Mouse (Mus musculus): ENCODE measurements at regions not wholly inside any gene's neighbourhood (a gene's known extent, or its start where the extent isn't known, plus 50 kb on each side); places are given as distances from the start of the nearest gene placed in this dataset.

GRCm38 (mm10) chr15:87102211-87102610 lies 441.9 kb upstream of the Fam19a5 start:
- TF ChIP-seq POLR2A (IDR thresholded peaks at IDR 0.05; ENCODE audit: low read depth, low read length) (no peak), CTCF (IDR thresholded peaks at IDR 0.05; ENCODE audit: borderline replicate concordance, insufficient read depth, low read length) (no peak)
- H3K4me1 ChIP-seq (ENCODE audit: control insufficient read depth, insufficient read depth, low read length), result no peaks in the 10 kb centered on the region
- H3K27ac ChIP-seq (ENCODE audit: insufficient read depth, low read length), result no peak overlapping the region

GRCm38 (mm10) chr15:87105951-87106350 lies 438.1 kb upstream of the Fam19a5 start:
- Histone ChIP-seq H3K4me1 (ENCODE audit: control insufficient read depth, insufficient read depth, low read length) (no peaks in the 10 kb centered on the region), H3K27ac (ENCODE audit: insufficient read depth, low read length) (no peak overlapping the region), H3K4me3 (ENCODE audit: insufficient read depth, low read length) (no peak overlapping the region)
- no peak for TF ChIP-seq POLR2A (IDR thresholded peaks at IDR 0.05; ENCODE audit: low read depth, low read length)
- TF ChIP-seq CTCF (IDR thresholded peaks at IDR 0.05; ENCODE audit: borderline replicate concordance, insufficient read depth, low read length), result no peak

More at GRCm38 (mm10) chr15:87102211-87102610, 441.9 kb upstream of the Fam19a5 start:
- no peak overlapping the region for H3K4me3 ChIP-seq (ENCODE audit: insufficient read depth, low read length)

- TF ChIP-seq POLR2A (IDR thresholded peaks at IDR 0.05; ENCODE audit: low read depth, low read length) (no peak), CTCF (IDR thresholded peaks at IDR 0.05; ENCODE audit: borderline replicate concordance, insufficient read depth, low read length) (no peak)
- H3K4me3 ChIP-seq (ENCODE audit: insufficient read depth, low read length), result no peak overlapping the region
- H3K4me1 ChIP-seq (ENCODE audit: control insufficient read depth, insufficient read depth, low read length), result no peaks in the 10 kb centered on the region
- H3K27ac ChIP-seq (ENCODE audit: insufficient read depth, low read length), result no peak overlapping the region
Observed at GRCm38 (mm10) chr15:87107701-87108100, 436.4 kb upstream of the Fam19a5 start.

DNA sequence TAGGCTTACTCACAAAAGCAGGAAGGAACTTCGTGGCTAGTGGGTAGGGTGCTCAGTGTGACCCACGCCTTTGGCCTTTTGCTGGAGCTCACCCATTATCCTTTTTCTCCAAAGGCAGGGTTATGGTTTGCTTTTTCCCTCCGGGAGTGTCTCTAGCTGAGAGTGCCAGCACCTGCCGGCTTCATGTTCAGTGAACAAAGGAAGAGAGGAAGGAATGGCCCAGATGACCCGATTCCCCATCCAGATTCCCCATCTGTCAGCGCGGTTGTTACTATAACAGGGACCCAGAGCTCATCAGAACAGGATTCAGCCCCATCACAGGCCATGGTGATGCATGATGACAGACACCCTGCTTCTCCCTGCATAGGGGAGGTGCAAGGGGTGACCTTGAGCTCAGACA lies 435.7 kb upstream of the Fam19a5 start:
- no peaks in the 10 kb centered on the region for H3K4me1 ChIP-seq (ENCODE audit: control insufficient read depth, insufficient read depth, low read length)
- no peak overlapping the region for H3K4me3 ChIP-seq (ENCODE audit: insufficient read depth, low read length)
- no peak overlapping the region for H3K27ac ChIP-seq (ENCODE audit: insufficient read depth, low read length)
- TF ChIP-seq CTCF (IDR thresholded peaks at IDR 0.05; ENCODE audit: borderline replicate concordance, insufficient read depth, low read length) (no peak), POLR2A (IDR thresholded peaks at IDR 0.05; ENCODE audit: low read depth, low read length) (no peak)

DNA sequence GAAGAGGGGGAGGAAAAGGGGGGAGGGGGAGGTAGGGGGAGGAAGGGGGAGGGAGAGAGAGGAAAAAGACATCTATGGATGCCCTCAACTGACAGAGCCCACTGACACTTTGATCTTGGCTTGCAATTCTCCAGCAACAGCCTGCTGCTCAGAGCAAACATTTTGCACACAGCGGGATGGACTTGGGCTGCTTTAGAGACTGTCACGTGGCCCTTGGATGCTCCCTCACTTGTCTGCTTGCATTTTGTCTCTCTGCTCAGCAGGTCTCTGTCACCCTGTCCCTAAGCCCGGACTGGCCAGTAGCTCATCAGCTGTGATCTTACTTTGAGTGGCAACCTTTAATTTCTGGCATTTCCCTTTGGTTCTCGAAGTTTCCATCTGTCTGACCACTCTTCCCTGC lies 421.4 kb upstream of the Fam19a5 start:
- no peaks in the 10 kb centered on the region for H3K4me1 ChIP-seq (ENCODE audit: control insufficient read depth, insufficient read depth, low read length)
- TF ChIP-seq POLR2A (IDR thresholded peaks at IDR 0.05; ENCODE audit: low read depth, low read length) (no peak), CTCF (IDR thresholded peaks at IDR 0.05; ENCODE audit: borderline replicate concordance, insufficient read depth, low read length) (no peak)

DNA sequence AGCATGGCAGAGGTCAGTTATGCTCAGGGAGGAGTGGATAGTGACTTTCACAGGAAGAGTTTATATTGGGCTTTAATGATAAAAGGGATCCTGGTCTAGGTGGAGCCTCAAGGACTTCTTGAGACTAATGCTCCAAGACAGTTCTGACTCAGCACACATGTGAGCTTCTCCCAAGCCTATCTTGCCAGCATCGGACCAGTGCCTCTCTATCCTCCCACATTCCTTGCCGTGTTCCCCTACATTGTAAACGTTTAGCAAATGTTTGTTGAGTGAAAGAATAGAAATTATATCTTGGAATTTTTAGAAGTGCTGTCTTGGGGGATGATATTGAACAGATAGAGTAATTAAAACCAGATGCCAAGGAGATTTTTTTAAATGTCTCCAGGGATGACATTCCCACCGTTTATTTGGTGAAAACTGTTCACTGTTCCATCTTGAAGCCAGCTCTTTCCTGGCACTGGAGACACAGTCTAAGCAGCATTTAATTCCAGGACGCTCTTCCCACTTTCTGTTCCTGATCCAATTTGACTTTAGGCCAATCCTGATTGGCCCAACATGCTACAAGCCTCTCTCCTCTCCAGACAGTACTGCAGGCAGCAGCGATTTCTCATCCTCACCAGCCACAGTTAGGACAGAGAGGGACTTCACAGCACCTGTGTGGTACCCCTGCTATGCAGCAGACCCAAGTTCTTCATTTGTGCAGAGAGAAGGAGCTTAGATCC lies 418.5 kb upstream of the Fam19a5 start:
- no peak overlapping the region for H3K4me3 ChIP-seq (ENCODE audit: insufficient read depth, low read length)
- no peak for TF ChIP-seq CTCF (IDR thresholded peaks at IDR 0.05; ENCODE audit: borderline replicate concordance, insufficient read depth, low read length)
- no peak for TF ChIP-seq POLR2A (IDR thresholded peaks at IDR 0.05; ENCODE audit: low read depth, low read length)
- no peaks in the 10 kb centered on the region for H3K4me1 ChIP-seq (ENCODE audit: control insufficient read depth, insufficient read depth, low read length)
- H3K27ac ChIP-seq (ENCODE audit: insufficient read depth, low read length), result no peak overlapping the region

More for the DNA sequence above, 421.4 kb upstream of the Fam19a5 start:
- Histone ChIP-seq H3K4me3 (ENCODE audit: insufficient read depth, low read length) (no peak overlapping the region), H3K27ac (ENCODE audit: insufficient read depth, low read length) (no peak overlapping the region)

DNA sequence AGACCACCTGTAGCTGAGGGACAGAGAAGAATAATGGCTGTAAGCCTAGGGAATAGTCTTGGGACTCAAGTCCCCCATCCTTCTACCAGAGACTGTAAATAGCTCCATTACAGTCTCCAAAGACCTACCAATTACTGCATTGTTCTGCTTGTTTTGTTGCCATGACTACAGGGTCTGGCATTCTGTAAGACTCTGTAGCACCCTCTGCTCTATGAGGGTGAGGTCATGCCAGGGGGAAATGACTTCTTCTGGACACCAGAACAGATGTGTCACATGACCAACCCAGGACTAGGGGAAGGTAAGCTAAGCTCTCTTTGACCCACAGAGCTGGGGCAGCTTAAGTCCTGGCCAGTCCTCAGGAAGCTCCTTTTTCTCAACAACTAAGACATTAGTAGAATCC lies 405.2 kb upstream of the Fam19a5 start:
- Histone ChIP-seq H3K27ac (ENCODE audit: insufficient read depth, low read length) (no peak overlapping the region), H3K4me3 (ENCODE audit: insufficient read depth, low read length) (no peak overlapping the region), H3K4me1 (ENCODE audit: control insufficient read depth, insufficient read depth, low read length) (no peaks in the 10 kb centered on the region)
- TF ChIP-seq POLR2A (IDR thresholded peaks at IDR 0.05; ENCODE audit: low read depth, low read length) (no peak), CTCF (IDR thresholded peaks at IDR 0.05; ENCODE audit: borderline replicate concordance, insufficient read depth, low read length) (no peak)

- H3K4me3 ChIP-seq (ENCODE audit: insufficient read depth, low read length), result no peak overlapping the region
- no peak overlapping the region for H3K27ac ChIP-seq (ENCODE audit: insufficient read depth, low read length)
- TF ChIP-seq POLR2A (IDR thresholded peaks at IDR 0.05; ENCODE audit: low read depth, low read length), result no peak
- TF ChIP-seq CTCF (IDR thresholded peaks at IDR 0.05; ENCODE audit: borderline replicate concordance, insufficient read depth, low read length), result no peak
- no peaks in the 10 kb centered on the region for H3K4me1 ChIP-seq (ENCODE audit: control insufficient read depth, insufficient read depth, low read length)
Observed at GRCm38 (mm10) chr15:87169136-87169535, 375.0 kb upstream of the Fam19a5 start.

GRCm38 (mm10) chr15:87170890-87171289 lies 373.2 kb upstream of the Fam19a5 start:
- TF ChIP-seq CTCF (IDR thresholded peaks at IDR 0.05; ENCODE audit: borderline replicate concordance, insufficient read depth, low read length) (no peak), POLR2A (IDR thresholded peaks at IDR 0.05; ENCODE audit: low read depth, low read length) (no peak)

DNA sequence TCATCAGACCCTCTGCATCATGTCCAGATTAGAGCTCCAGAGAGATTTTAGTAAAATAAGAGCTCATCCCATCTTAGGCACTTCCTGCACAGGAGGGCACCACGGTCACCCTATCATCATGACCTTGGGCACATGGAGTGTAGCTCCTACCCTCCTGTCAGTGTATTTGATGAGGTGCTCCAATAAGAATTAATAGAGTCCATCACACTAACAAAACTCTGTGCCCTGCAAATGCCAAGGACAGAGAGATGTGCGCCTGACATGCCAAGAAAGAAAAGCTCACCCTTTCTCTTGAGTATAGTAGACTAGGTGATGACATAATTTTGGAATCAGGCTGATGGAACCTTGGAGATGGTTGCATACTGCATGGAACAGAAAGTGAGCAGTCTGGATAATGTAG lies 371.0 kb upstream of the Fam19a5 start:
- no peaks in the 10 kb centered on the region for H3K4me1 ChIP-seq (ENCODE audit: control insufficient read depth, insufficient read depth, low read length)
- no peak overlapping the region for H3K27ac ChIP-seq (ENCODE audit: insufficient read depth, low read length)
- H3K4me3 ChIP-seq (ENCODE audit: insufficient read depth, low read length), result no peak overlapping the region
- TF ChIP-seq POLR2A (IDR thresholded peaks at IDR 0.05; ENCODE audit: low read depth, low read length) (no peak), CTCF (IDR thresholded peaks at IDR 0.05; ENCODE audit: borderline replicate concordance, insufficient read depth, low read length) (no peak)

More at GRCm38 (mm10) chr15:87170890-87171289, 373.2 kb upstream of the Fam19a5 start:
- H3K27ac ChIP-seq (ENCODE audit: insufficient read depth, low read length), result no peak overlapping the region
- no peak overlapping the region for H3K4me3 ChIP-seq (ENCODE audit: insufficient read depth, low read length)
- no peaks in the 10 kb centered on the region for H3K4me1 ChIP-seq (ENCODE audit: control insufficient read depth, insufficient read depth, low read length)
